Mouse (Mus musculus): ENCODE results near the gene Angel1. TPM values are rescaled to one million over a fixed set of nuclear protein-coding genes. Genes with fewer than 3 reads are reported as not detected.

The Angel1 gene
- polyA plus RNA-seq, 1 experiment from 2014 or later = 9.8 TPM

- WGBS = 71% methylated on average over 5 of the region's 5 CpGs
- ATAC-seq (ENCODE audit: insufficient number of reproducible peaks, insufficient read depth, low FRiP score, low TSS enrichment, low read depth) = no peak
- no peaks in the 10 kb centered on the region for H3K36me3 ChIP-seq
- H3K4me1 ChIP-seq = no peaks in the 10 kb centered on the region
- peaks cover 4% of the 10 kb centered on the region; the same call in 1 of the 2 replicates for H3K27me3 ChIP-seq
- no peak overlapping the region for H3K9ac ChIP-seq
- H3K27ac ChIP-seq = no peak overlapping the region
- H3K4me2 ChIP-seq = no peak overlapping the region
- no peak overlapping the region for H3K4me3 ChIP-seq
- H3K9me3 ChIP-seq = no peaks in the 10 kb centered on the region
These were observed 53.8 kb downstream of the Angel1 start for GRCm38 (mm10) chr12:86672507-86672906.

- no peak overlapping the region for H3K4me2 ChIP-seq
- H3K4me3 ChIP-seq = no peak overlapping the region
- WGBS = 62% methylated on average over 4 of the region's 4 CpGs
- H3K9me3 ChIP-seq = no peaks in the 10 kb centered on the region
- no peaks in the 10 kb centered on the region for H3K36me3 ChIP-seq
- H3K4me1 ChIP-seq = no peaks in the 10 kb centered on the region
- no peak for ATAC-seq (ENCODE audit: insufficient number of reproducible peaks, insufficient read depth, low FRiP score, low TSS enrichment, low read depth)
- H3K9ac ChIP-seq = no peak overlapping the region
- H3K27me3 ChIP-seq = peaks cover 4% of the 10 kb centered on the region; the same call in 1 of the 2 replicates
- no peak overlapping the region for H3K27ac ChIP-seq
These were observed 54.2 kb downstream of the Angel1 start for GRCm38 (mm10) chr12:86672105-86672504.

DNA sequence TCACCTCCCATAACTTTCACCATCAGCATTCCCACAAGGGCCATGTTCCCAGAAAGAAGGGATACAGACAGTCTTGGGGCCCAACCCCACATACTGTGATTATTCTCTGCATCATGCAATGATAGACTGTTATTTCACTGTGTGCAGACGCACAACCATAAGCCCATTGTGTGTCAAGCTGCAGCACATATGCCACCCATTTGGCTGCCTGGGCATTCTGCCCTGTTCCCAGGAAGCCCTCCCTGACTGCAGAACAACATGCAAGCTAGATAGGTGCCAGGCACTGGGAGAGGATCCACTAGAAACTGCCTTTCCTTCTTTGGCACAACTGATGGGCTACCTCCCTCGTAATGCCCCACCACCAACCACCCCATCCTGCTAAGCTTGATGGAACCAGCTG is 57.9 kb downstream of the Angel1 start:
- Histone ChIP-seq H3K27ac (no peak overlapping the region), H3K27me3 (no peaks in the 10 kb centered on the region), H3K4me3 (no peak overlapping the region), H3K9me3 (no peaks in the 10 kb centered on the region), H3K9ac (no peak overlapping the region), H3K4me1 (no peaks in the 10 kb centered on the region), H3K36me3 (no peaks in the 10 kb centered on the region), H3K4me2 (no peak overlapping the region)
- ATAC-seq (ENCODE audit: insufficient number of reproducible peaks, insufficient read depth, low FRiP score, low TSS enrichment, low read depth) = no peak
- WGBS = 90% methylated on average over 2 of the region's 2 CpGs

DNA sequence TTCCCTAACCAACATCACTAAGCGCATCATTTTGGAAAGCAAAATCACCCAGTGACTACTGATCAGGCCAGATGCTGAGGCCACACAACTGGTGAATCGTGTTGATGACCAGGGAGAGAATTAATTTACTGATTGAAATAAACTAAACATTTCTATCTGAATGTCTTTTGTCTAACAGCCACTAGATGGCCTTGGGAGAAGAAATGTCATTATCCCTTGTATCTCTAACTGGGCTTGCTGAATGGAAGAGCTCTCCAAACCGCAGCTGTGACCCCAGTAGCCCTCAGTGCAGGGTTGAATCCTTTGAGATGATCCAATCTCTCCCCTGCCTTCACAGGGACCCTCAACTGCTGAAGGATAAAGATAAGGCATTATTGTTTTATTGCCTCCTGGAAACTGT is 60.6 kb downstream of the Angel1 start:
- 64% methylated on average over 3 of the region's 3 CpGs for WGBS
- H3K9ac ChIP-seq = no peak overlapping the region
- H3K27ac ChIP-seq = no peak overlapping the region

DNA sequence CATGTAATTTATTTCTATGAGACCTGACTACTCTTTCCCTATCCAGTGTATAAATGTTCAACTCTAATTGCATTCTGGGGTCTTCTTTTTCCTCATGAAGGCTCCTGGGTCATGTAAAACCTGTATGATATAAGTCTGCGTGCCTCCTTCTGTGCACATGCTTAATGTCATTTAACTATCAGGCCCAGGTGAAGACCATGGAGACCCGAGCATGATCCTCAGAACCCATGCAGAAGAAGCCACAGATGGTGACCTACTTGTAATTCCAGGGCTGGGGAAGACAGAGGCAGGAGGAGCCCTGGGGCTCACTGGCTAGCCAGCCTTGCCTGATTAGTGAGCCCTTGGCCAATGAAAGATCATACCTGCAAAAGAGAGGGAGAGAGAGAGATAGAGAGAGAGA is 65.8 kb downstream of the Angel1 start:
- no peak overlapping the region for H3K4me2 ChIP-seq
- no peaks in the 10 kb centered on the region for H3K4me1 ChIP-seq
- no peak overlapping the region for H3K9ac ChIP-seq
- H3K27ac ChIP-seq = no peak overlapping the region
- H3K27me3 ChIP-seq = no peaks in the 10 kb centered on the region
- no peaks in the 10 kb centered on the region for H3K36me3 ChIP-seq
- no peak for ATAC-seq (ENCODE audit: insufficient number of reproducible peaks, insufficient read depth, low FRiP score, low TSS enrichment, low read depth)
- no peak overlapping the region for H3K4me3 ChIP-seq
- no peaks in the 10 kb centered on the region for H3K9me3 ChIP-seq
- 76% methylated on average over 2 of the region's 2 CpGs for WGBS

More for the DNA sequence above, 60.6 kb downstream of the Angel1 start:
- Histone ChIP-seq H3K36me3 (no peaks in the 10 kb centered on the region), H3K4me1 (no peaks in the 10 kb centered on the region), H3K27me3 (no peaks in the 10 kb centered on the region), H3K4me2 (no peak overlapping the region), H3K9me3 (no peaks in the 10 kb centered on the region), H3K4me3 (no peak overlapping the region)
- no peak for ATAC-seq (ENCODE audit: insufficient number of reproducible peaks, insufficient read depth, low FRiP score, low TSS enrichment, low read depth)

DNA sequence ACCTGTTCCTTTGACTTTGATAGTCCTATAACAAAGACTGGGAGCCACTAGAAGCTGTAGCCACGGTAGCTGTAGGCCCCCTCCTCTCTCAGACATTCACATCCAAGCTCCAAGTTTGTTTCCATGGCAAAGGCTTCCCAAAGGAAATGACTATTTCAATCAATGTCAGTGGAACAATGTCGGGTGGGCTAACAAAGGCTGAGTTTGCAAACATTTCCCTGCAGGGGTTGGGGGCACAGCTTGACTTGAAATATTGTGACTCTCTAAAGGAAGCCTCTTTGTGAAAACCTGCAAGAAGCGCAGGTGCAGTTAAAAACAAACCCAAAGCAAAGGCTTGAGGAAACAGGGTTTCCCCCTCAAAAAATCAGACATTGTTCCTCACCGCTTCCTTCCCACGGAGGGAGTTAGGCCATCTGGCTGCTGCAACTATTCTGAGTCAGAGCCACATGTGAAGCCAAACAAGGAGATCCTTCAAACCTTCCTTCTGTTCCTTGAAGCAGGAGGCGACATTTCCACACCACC is 66.8 kb downstream of the Angel1 start:
- 40% methylated on average over 6 of the region's 6 CpGs for WGBS
- H3K27ac ChIP-seq = no peak overlapping the region

GRCm38 (mm10) chr12:86652570-86653041 is 73.7 kb downstream of the Angel1 start:
- H3K36me3 ChIP-seq = no peaks in the 10 kb centered on the region
- no peak for ATAC-seq (ENCODE audit: insufficient number of reproducible peaks, insufficient read depth, low FRiP score, low TSS enrichment, low read depth)
- no peak overlapping the region for H3K9ac ChIP-seq
- H3K27me3 ChIP-seq = 0 out of 2 replicates have a peak, but pooled peaks cover 5% of the 10 kb centered on the region
- H3K4me3 ChIP-seq = no peak overlapping the region
- peaks cover 10% of the 10 kb centered on the region for H3K4me1 ChIP-seq
- WGBS = 80% methylated on average over 4 of the region's 4 CpGs
- H3K9me3 ChIP-seq = no peaks in the 10 kb centered on the region
- no peak overlapping the region for H3K4me2 ChIP-seq
- H3K27ac ChIP-seq = no peak overlapping the region

More for the DNA sequence above, 66.8 kb downstream of the Angel1 start:
- no peak for ATAC-seq (ENCODE audit: insufficient number of reproducible peaks, insufficient read depth, low FRiP score, low TSS enrichment, low read depth)
- Histone ChIP-seq H3K9me3 (no peaks in the 10 kb centered on the region), H3K4me2 (no peak overlapping the region), H3K4me1 (no peaks in the 10 kb centered on the region), H3K27me3 (0 out of 2 replicates have a peak, but pooled peaks cover 2% of the 10 kb centered on the region), H3K9ac (no peak overlapping the region), H3K36me3 (no peaks in the 10 kb centered on the region), H3K4me3 (no peak overlapping the region)

GRCm38 (mm10) chr12:86651301-86651860 is 74.9 kb downstream of the Angel1 start:
- no peak for ATAC-seq (ENCODE audit: insufficient number of reproducible peaks, insufficient read depth, low FRiP score, low TSS enrichment, low read depth)
- 83% methylated on average over 8 of the region's 8 CpGs for WGBS
- no peaks in the 10 kb centered on the region for H3K9me3 ChIP-seq
- H3K4me3 ChIP-seq = no peak overlapping the region
- no peak overlapping the region for H3K27ac ChIP-seq
- no peaks in the 10 kb centered on the region for H3K36me3 ChIP-seq
- 0 out of 2 replicates have a peak, but pooled peaks cover 5% of the 10 kb centered on the region for H3K27me3 ChIP-seq
- no peak overlapping the region for H3K9ac ChIP-seq
- H3K4me2 ChIP-seq = no peak overlapping the region
- peaks cover 22% of the 10 kb centered on the region for H3K4me1 ChIP-seq

Other genes with a start within 250 kb of the Angel1 start
- 10.9 and 13.1 TPM in 2 replicates for gene Vash1, start 47.8 kb downstream of the Angel1 start, polyA plus RNA-seq (2015; fragmentation: Nextera tagmentation; extraction: Ambion mirVana)
- gene Lrrc74a, start 7.9 kb upstream of the Angel1 start, polyA plus RNA-seq (2015; fragmentation: Nextera tagmentation; extraction: Ambion mirVana) = not detected in 2 replicates
- 36.5 and 37.7 TPM in 2 replicates for gene Irf2bpl, start 158.3 kb upstream of the Angel1 start, polyA plus RNA-seq (2015; fragmentation: Nextera tagmentation; extraction: Ambion mirVana)
- 24.3 TPM in 2 replicates for gene Cipc, start 220.6 kb upstream of the Angel1 start, polyA plus RNA-seq (2015; fragmentation: Nextera tagmentation; extraction: Ambion mirVana)

Measured in embryonic facial prominence, embryonic 13.5 days (tissue).